Mouse (Mus musculus): ENCODE data around the gene Pttg1. TPM values are rescaled to one million over a fixed set of nuclear protein-coding genes. Genes with fewer than 3 reads are reported as not detected.
A peak's percentile ranks its signal among the peaks of the same experiment; 100 is the strongest.

Pttg1 gene
- polyA plus RNA-seq, 1 experiment from 2014 or later = 27.0 TPM

DNA sequence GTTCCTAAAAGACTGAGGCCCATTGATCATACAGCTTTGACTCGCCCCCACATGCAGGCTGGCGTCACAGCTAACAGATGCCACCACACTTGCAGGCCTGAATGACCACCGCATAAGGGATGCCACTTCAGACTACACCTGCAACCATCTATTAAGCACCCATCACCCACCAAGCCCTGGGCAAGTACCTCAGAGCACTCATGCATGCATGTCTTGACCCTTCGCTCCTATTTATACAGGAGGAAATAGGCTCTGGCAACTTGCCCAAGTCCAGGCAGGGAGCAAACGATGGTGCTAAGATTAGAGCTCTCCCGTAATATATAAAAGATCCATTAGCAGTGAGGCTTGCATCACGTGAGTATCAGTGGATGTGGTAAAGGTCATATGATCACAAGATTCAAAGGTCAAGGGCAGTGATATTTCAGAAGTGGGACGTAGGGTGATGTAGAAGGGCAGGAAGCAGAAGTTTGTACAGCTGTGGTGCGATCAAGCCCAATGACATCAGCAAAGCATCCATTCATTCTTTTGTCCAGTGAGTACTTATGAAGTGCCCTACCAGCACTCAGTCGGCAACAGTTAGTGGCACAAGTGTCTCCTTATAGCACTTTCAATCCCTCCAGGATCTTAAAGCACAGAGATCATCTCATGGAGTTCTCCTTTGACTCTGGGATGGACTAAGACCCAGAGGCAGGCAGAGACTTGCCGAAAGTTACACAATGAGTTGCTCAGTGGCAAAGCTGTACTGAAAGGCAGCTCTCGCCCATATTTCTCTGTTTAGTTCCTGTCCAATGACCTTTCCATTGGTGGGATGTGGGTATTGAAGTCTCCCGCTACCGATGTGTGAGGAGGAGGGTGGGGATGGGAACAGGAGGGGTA, 30.7 kb downstream of the Pttg1 start:
- no peak for ATAC-seq
- Histone ChIP-seq H3K4me2 (ENCODE audit: low read length) (no peak overlapping the region), H3K27ac (ENCODE audit: low read length) (no peak overlapping the region), H3K9me3 (ENCODE audit: control insufficient read depth, low read length) (no peaks in the 10 kb centered on the region), H3K4me3 (replicated peaks; ENCODE audit: low read length) (no peak overlapping the region), H3K4me1 (replicated peaks; ENCODE audit: control insufficient read depth, insufficient read depth, low read length) (no peaks in the 10 kb centered on the region), H3K9ac (replicated peaks; ENCODE audit: low read depth, low read length) (no peak overlapping the region), H3K36me3 (ENCODE audit: control insufficient read depth, insufficient read depth) (no peaks in the 10 kb centered on the region), H3K27me3 (replicated peaks; ENCODE audit: control insufficient read depth, insufficient read depth, low read length) (no peaks in the 10 kb centered on the region)
- WGBS = 70% methylated on average over 14 of the region's 14 CpGs

- H3K36me3 ChIP-seq (ENCODE audit: control insufficient read depth, insufficient read depth) = no peaks in the 10 kb centered on the region
- H3K27ac ChIP-seq (ENCODE audit: low read length) = no peak overlapping the region
- 90% methylated on average over 4 of the region's 4 CpGs for WGBS
- no peak overlapping the region for H3K9ac ChIP-seq (replicated peaks; ENCODE audit: low read depth, low read length)
- H3K4me3 ChIP-seq (replicated peaks; ENCODE audit: low read length) = no peak overlapping the region
- no peaks in the 10 kb centered on the region for H3K9me3 ChIP-seq (ENCODE audit: control insufficient read depth, low read length)
- H3K4me1 ChIP-seq (replicated peaks; ENCODE audit: control insufficient read depth, insufficient read depth, low read length) = no peaks in the 10 kb centered on the region
- H3K27me3 ChIP-seq (replicated peaks; ENCODE audit: control insufficient read depth, insufficient read depth, low read length) = no peaks in the 10 kb centered on the region
- no peak for ATAC-seq
- no peak overlapping the region for H3K4me2 ChIP-seq (ENCODE audit: low read length)
Measured at GRCm38 (mm10) chr11:43393325-43393724, 32.7 kb downstream of the Pttg1 start.

DNA sequence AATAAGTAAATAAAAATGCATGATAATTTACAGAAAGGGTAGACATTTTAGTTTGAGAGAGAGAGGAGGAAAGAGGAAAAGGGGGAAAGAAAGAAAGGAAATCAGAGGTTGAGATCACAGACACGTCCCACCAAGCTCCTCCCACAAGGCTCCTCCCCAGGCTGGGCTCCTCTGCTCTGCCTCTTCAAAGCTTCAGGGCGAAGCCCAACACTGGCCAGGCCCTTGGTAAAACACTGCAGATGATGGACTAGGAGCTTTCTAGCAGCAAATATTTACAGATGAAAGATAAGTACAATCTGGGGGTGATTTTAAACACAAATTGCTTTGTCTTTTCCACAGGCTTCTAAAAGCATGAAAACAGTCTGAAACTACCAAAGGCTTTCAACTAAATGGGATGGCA, 33.3 kb downstream of the Pttg1 start:
- H3K4me3 ChIP-seq (replicated peaks; ENCODE audit: low read length) = no peak overlapping the region
- no peak for ATAC-seq
- WGBS = 62% methylated on average over 2 of the region's 2 CpGs

DNA sequence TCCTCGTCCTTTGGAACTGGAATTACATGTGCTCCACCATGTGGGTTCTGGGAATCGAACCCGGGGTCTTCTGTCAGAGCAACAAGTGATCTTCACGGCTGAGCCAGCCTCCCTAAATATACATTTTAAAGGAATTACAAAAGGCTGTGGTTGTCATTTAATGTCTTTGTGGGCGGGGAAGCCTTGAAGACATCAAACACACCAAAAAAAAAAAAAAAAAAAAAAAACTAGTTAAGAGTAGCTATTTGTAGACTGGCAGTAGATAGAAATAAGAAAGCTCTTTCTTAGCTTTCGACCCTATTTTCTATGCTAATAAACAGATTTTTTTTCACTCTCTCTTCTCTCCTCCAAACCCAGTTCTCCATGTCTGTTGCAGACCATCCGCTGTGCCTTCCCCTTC, 36.9 kb downstream of the Pttg1 start:
- no peaks in the 10 kb centered on the region for H3K27me3 ChIP-seq (replicated peaks; ENCODE audit: control insufficient read depth, insufficient read depth, low read length)
- no peak overlapping the region for H3K9ac ChIP-seq (replicated peaks; ENCODE audit: low read depth, low read length)
- no peaks in the 10 kb centered on the region for H3K36me3 ChIP-seq (ENCODE audit: control insufficient read depth, insufficient read depth)
- 91% methylated on average over 7 of the region's 7 CpGs for WGBS
- no peak overlapping the region for H3K4me2 ChIP-seq (ENCODE audit: low read length)
- H3K27ac ChIP-seq (ENCODE audit: low read length) = no peak overlapping the region
- H3K9me3 ChIP-seq (ENCODE audit: control insufficient read depth, low read length) = no peaks in the 10 kb centered on the region
- ATAC-seq = no peak
- H3K4me3 ChIP-seq (replicated peaks; ENCODE audit: low read length) = no peak overlapping the region
- peaks cover 14% of the 10 kb centered on the region for H3K4me1 ChIP-seq (replicated peaks; ENCODE audit: control insufficient read depth, insufficient read depth, low read length)

More for the DNA sequence above, 33.3 kb downstream of the Pttg1 start:
- Histone ChIP-seq H3K27ac (ENCODE audit: low read length) (no peak overlapping the region), H3K27me3 (replicated peaks; ENCODE audit: control insufficient read depth, insufficient read depth, low read length) (no peaks in the 10 kb centered on the region), H3K4me1 (replicated peaks; ENCODE audit: control insufficient read depth, insufficient read depth, low read length) (no peaks in the 10 kb centered on the region), H3K9me3 (ENCODE audit: control insufficient read depth, low read length) (no peaks in the 10 kb centered on the region), H3K36me3 (ENCODE audit: control insufficient read depth, insufficient read depth) (no peaks in the 10 kb centered on the region), H3K4me2 (ENCODE audit: low read length) (no peak overlapping the region), H3K9ac (replicated peaks; ENCODE audit: low read depth, low read length) (no peak overlapping the region)

GRCm38 (mm10) chr11:43388122-43389097, 37.6 kb downstream of the Pttg1 start:
- no peak for ATAC-seq
- H3K4me2 ChIP-seq (ENCODE audit: low read length) = no peak overlapping the region

GRCm38 (mm10) chr11:43387004-43387880, 38.8 kb downstream of the Pttg1 start:
- H3K4me1 ChIP-seq (replicated peaks; ENCODE audit: control insufficient read depth, insufficient read depth, low read length) = peaks cover 14% of the 10 kb centered on the region
- H3K4me2 ChIP-seq (ENCODE audit: low read length) = no peak overlapping the region
- WGBS = 94% methylated on average over 14 of the region's 14 CpGs
- H3K27me3 ChIP-seq (replicated peaks; ENCODE audit: control insufficient read depth, insufficient read depth, low read length) = no peaks in the 10 kb centered on the region
- no peak overlapping the region for H3K27ac ChIP-seq (ENCODE audit: low read length)
- no peaks in the 10 kb centered on the region for H3K9me3 ChIP-seq (ENCODE audit: control insufficient read depth, low read length)
- H3K9ac ChIP-seq (replicated peaks; ENCODE audit: low read depth, low read length) = no peak overlapping the region
- H3K36me3 ChIP-seq (ENCODE audit: control insufficient read depth, insufficient read depth) = no peaks in the 10 kb centered on the region
- ATAC-seq = no peak
- H3K4me3 ChIP-seq (replicated peaks; ENCODE audit: low read length) = no peak overlapping the region

More at GRCm38 (mm10) chr11:43388122-43389097, 37.6 kb downstream of the Pttg1 start:
- Histone ChIP-seq H3K27me3 (replicated peaks; ENCODE audit: control insufficient read depth, insufficient read depth, low read length) (no peaks in the 10 kb centered on the region), H3K27ac (ENCODE audit: low read length) (no peak overlapping the region), H3K9ac (replicated peaks; ENCODE audit: low read depth, low read length) (no peak overlapping the region), H3K36me3 (ENCODE audit: control insufficient read depth, insufficient read depth) (no peaks in the 10 kb centered on the region), H3K4me1 (replicated peaks; ENCODE audit: control insufficient read depth, insufficient read depth, low read length) (peaks cover 14% of the 10 kb centered on the region), H3K4me3 (replicated peaks; ENCODE audit: low read length) (no peak overlapping the region), H3K9me3 (ENCODE audit: control insufficient read depth, low read length) (no peaks in the 10 kb centered on the region)
- 89% methylated on average over 21 of the region's 21 CpGs for WGBS

- Histone ChIP-seq H3K4me1 (replicated peaks; ENCODE audit: control insufficient read depth, insufficient read depth, low read length) (peaks cover 14% of the 10 kb centered on the region), H3K27ac (ENCODE audit: low read length) (no peak overlapping the region), H3K4me2 (ENCODE audit: low read length) (peak overlapping the region; percentile 70), H3K9ac (replicated peaks; ENCODE audit: low read depth, low read length) (peak overlapping the region; percentile 61), H3K36me3 (ENCODE audit: control insufficient read depth, insufficient read depth) (no peaks in the 10 kb centered on the region), H3K9me3 (ENCODE audit: control insufficient read depth, low read length) (no peaks in the 10 kb centered on the region), H3K27me3 (replicated peaks; ENCODE audit: control insufficient read depth, insufficient read depth, low read length) (no peaks in the 10 kb centered on the region), H3K4me3 (replicated peaks; ENCODE audit: low read length) (peak overlapping the region; percentile 39)
- peak; percentile 80 for ATAC-seq
- WGBS = under 1% methylated on average over 8 of the region's 8 CpGs
Measured at GRCm38 (mm10) chr11:43385716-43386115, 40.3 kb downstream of the Pttg1 start.

- H3K27me3 ChIP-seq (replicated peaks; ENCODE audit: control insufficient read depth, insufficient read depth, low read length) = no peaks in the 10 kb centered on the region
- peak overlapping the region; percentile 70 for H3K4me2 ChIP-seq (ENCODE audit: low read length)
- H3K4me1 ChIP-seq (replicated peaks; ENCODE audit: control insufficient read depth, insufficient read depth, low read length) = peaks cover 14% of the 10 kb centered on the region
- H3K36me3 ChIP-seq (ENCODE audit: control insufficient read depth, insufficient read depth) = no peaks in the 10 kb centered on the region
- peak; percentile 85 for ATAC-seq
- peak overlapping the region; percentile 61 for H3K9ac ChIP-seq (replicated peaks; ENCODE audit: low read depth, low read length)
- no peaks in the 10 kb centered on the region for H3K9me3 ChIP-seq (ENCODE audit: control insufficient read depth, low read length)
- H3K4me3 ChIP-seq (replicated peaks; ENCODE audit: low read length) = peak overlapping the region; percentile 39
- under 1% methylated on average over 18 of the region's 18 CpGs for WGBS
- H3K27ac ChIP-seq (ENCODE audit: low read length) = no peak overlapping the region
Measured at GRCm38 (mm10) chr11:43385055-43385649, 40.9 kb downstream of the Pttg1 start.
